Mouse (Mus musculus) CD4-positive helper T cell, adult 2 months (primary cell): ENCODE data around the gene Dpy19l3.

Experiments
- DNase-seq: peaks from one replicate; pipeline ENCODE4 v3.0.0-alpha.2; 2012; ENCODE audit warnings: low read depth, missing footprints, low spot score

Dpy19l3 gene

GRCm38 (mm10) chr7:35636874-35637273, 117.4 kb downstream of the Dpy19l3 start:
- no peak for DNase-seq

- peak; percentile 19 for DNase-seq
Measured at GRCm38 (mm10) chr7:35636229-35636628, 118.0 kb downstream of the Dpy19l3 start.
